ENCODE assay signal across 8 mouse cellular contexts in the genomic region with DNA sequence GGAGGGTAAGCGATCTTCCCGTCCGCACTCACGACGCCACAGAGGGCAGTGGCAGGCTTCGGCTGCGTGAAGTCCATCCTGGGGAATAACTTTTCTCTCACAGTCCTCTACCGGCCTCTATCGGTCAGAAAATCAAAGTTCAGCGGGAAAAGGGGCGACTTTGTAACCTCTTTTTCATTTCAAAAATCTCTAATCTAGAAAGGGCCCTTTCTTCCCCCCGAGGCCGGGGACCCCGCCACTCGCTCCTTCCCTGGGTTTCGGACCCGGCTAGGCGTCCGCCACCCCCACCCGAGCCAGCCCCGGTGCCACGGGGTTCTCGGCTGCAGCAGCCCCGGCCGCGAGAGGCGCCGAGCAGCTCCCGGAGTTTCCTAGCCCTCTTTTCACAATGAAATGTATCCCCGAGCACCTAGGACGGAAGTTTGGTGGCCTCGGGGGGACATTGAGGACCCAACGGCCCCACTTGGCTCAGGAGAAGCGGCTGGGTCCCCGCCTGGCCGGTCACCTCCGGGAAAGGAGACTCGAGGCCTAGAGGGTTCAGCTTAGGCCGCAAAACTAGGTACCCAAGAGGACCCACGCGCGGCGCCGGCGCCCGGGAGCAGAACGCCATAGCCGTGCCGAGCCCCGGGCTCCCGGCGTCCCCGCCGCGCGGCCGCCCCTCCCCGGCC. TPM values are rescaled to one million over a fixed set of nuclear protein-coding genes. Genes with fewer than 3 reads are reported as not detected.
A peak's percentile ranks its signal among the peaks of the same experiment; 100 is the strongest.
DNase-seq lines count a peak whose midpoint lies in the region; ATAC-seq and TF ChIP-seq lines count a peak whose summit lies in the region.

No protein-coding gene starts in this region.

- H3K4me1 ChIP-seq in forebrain, embryonic 10.5 days: peaks cover 29% of the 10 kb centered on the region
- peaks cover 25% of the 10 kb centered on the region for H3K4me1 ChIP-seq in heart, embryonic 15.5 days (replicated peaks)
- peaks cover 16 to 23% of the 10 kb centered on the region in 2 experiments for H3K4me1 ChIP-seq in liver, embryonic 14.5 days (replicated peaks; ENCODE audit: control insufficient read depth in 2 of 2, insufficient read depth in 2 of 2, low read length in 1 of 2)
- peaks cover 15% of the 10 kb centered on the region; the same call in 1 of the 2 replicates for H3K4me1 ChIP-seq in stomach, embryonic 15.5 days

- peak overlapping the region; percentile 74 for H3K4me2 ChIP-seq in heart, embryonic 15.5 days
- H3K4me2 ChIP-seq in liver, embryonic 14.5 days (ENCODE audit: low read depth): peak overlapping the region; percentile 91
- H3K4me2 ChIP-seq in stomach, embryonic 15.5 days: peak overlapping the region; percentile 65

- no peak for TF ChIP-seq EP300 in liver, embryonic 14.5 days (IDR thresholded peaks at IDR 0.05; ENCODE audit: low read depth)

- H3K27ac ChIP-seq in forebrain, embryonic 10.5 days: peak overlapping the region; percentile 99
- peak overlapping the region; percentile 96 for H3K27ac ChIP-seq in heart, embryonic 15.5 days
- peak overlapping the region; percentile 71 for H3K27ac ChIP-seq in liver, embryonic 14.5 days
- H3K27ac ChIP-seq in stomach, embryonic 15.5 days: peak overlapping the region; percentile 96

- peak; percentile 55 for ATAC-seq in CD4-positive, CD25-positive, alpha-beta regulatory T cell, adult 4 months
- peak; percentile 11; the same call in 1 of the 2 replicates for ATAC-seq in heart, embryonic 15.5 days (replicated peaks; ENCODE audit: insufficient number of reproducible peaks, insufficient read depth, low FRiP score, low read depth)
- peak; percentile 21; the same call in 1 of the 2 replicates for ATAC-seq in liver, embryonic 14.5 days (ENCODE audit: insufficient read depth)
- peak; percentile 29; the same call in 1 of the 2 replicates for ATAC-seq in stomach, embryonic 15.5 days (ENCODE audit: insufficient read depth, low FRiP score, low read depth)

- peak; percentile 89 for TF ChIP-seq CTCF in liver, embryonic 14.5 days (IDR thresholded peaks at IDR 0.05; ENCODE audit: low read depth)

- no peaks in the 10 kb centered on the region for H3K9me3 ChIP-seq in forebrain, embryonic 10.5 days
- H3K9me3 ChIP-seq in heart, embryonic 15.5 days (replicated peaks): no peaks in the 10 kb centered on the region
- H3K9me3 ChIP-seq in liver, embryonic 14.5 days (ENCODE audit: control insufficient read depth, low read length): no peaks in the 10 kb centered on the region
- no peaks in the 10 kb centered on the region for H3K9me3 ChIP-seq in stomach, embryonic 15.5 days

- DNase-seq in c-Kit-negative CD71-positive TER-119-positive erythroid progenitor cells, embryonic 14.5 days (ENCODE audit: low read depth, low spot score): peak; percentile 78
- peak; percentile 75 for DNase-seq in forebrain, embryonic 10.5 days (ENCODE audit: extremely low spot score, low spot score)
- DNase-seq in kidney, postnatal 14 days: peak; percentile 85
- peak; percentile 71 to 80 (median 77) for DNase-seq in liver, embryonic 14.5 days (ENCODE audit: low read depth in 3 of 3, low spot score in 3 of 3)
- DNase-seq in neural tube, embryonic 10.5 days (ENCODE audit: extremely low spot score, low spot score): peak; percentile 75

- H3K27me3 ChIP-seq in forebrain, embryonic 10.5 days (ENCODE audit: poor library complexity, severe bottlenecking): no peaks in the 10 kb centered on the region
- H3K27me3 ChIP-seq in heart, embryonic 15.5 days: no peaks in the 10 kb centered on the region
- no peaks in the 10 kb centered on the region for H3K27me3 ChIP-seq in liver, embryonic 14.5 days (ENCODE audit: control insufficient read depth, insufficient read depth, low read length)
- H3K27me3 ChIP-seq in stomach, embryonic 15.5 days (replicated peaks): no peaks in the 10 kb centered on the region

- peak overlapping the region; percentile 96 for H3K9ac ChIP-seq in heart, embryonic 15.5 days
- peak overlapping the region; percentile 98 for H3K9ac ChIP-seq in liver, embryonic 14.5 days (replicated peaks)
- H3K9ac ChIP-seq in stomach, embryonic 15.5 days: peak overlapping the region; percentile 94

- peak overlapping the region; percentile 99 for H3K4me3 ChIP-seq in forebrain, embryonic 10.5 days
- peak overlapping the region; percentile 94 for H3K4me3 ChIP-seq in heart, embryonic 15.5 days
- peak overlapping the region; percentile 81 to 87 for H3K4me3 ChIP-seq in liver, embryonic 14.5 days (ENCODE audit: insufficient read depth in 1 of 2, low read depth in 2 of 2, low read length in 2 of 2)
- H3K4me3 ChIP-seq in stomach, embryonic 15.5 days (replicated peaks): peak overlapping the region; percentile 95

- under 1% methylated on average over 57 of the region's 58 CpGs for whole genome bisulfite sequencing in forebrain, embryonic 10.5 days
- under 1% methylated on average over 57 of the region's 58 CpGs for WGBS in heart, embryonic 15.5 days
- under 1% methylated on average over 58 of the region's 58 CpGs for WGBS in liver, embryonic 14.5 days (ENCODE audit: insufficient replicate concordance)
- WGBS in stomach, embryonic 15.5 days: under 1% methylated on average over 57 of the region's 58 CpGs

- H3K36me3 ChIP-seq in forebrain, embryonic 10.5 days (replicated peaks): peaks cover 40% of the 10 kb centered on the region
- peaks cover 6% of the 10 kb centered on the region; the same call in 1 of the 2 replicates for H3K36me3 ChIP-seq in heart, embryonic 15.5 days
- H3K36me3 ChIP-seq in liver, embryonic 14.5 days (replicated peaks; ENCODE audit: control insufficient read depth, insufficient read depth, low read depth): peaks cover 17% of the 10 kb centered on the region
- H3K36me3 ChIP-seq in stomach, embryonic 15.5 days: peaks cover 14% of the 10 kb centered on the region; the same call in 1 of the 2 replicates

RNA-seq across cellular contexts. Expression of gene Pds5a, which starts 1.1 kb away (rescaled TPM):
- 100 to 1,000 TPM in 1 of 2 experiments, 10 to 100 TPM in 1; 85.0 to 102 TPM for polyA plus RNA-seq in CD4-positive, CD25-positive, alpha-beta regulatory T cell, adult 4 months (2017; shearing (Covaris generic))
- polyA plus RNA-seq in forebrain, embryonic 10.5 days (2016; fragmentation: Nextera tagmentation; extraction: Ambion mirVana): 106 and 108 TPM in 2 replicates
- polyA plus RNA-seq in heart, embryonic 15.5 days (2015; fragmentation: Nextera tagmentation; extraction: Ambion mirVana): 30.5 and 36.8 TPM in 2 replicates
- 24.4 and 31.4 TPM in 2 replicates for polyA plus RNA-seq in liver, embryonic 14.5 days (2012; rRNA removed)
- 24.9 and 27.3 TPM in 2 replicates for polyA plus RNA-seq in liver, embryonic 14.5 days (2014; fragmentation: Nextera tagmentation; extraction: Ambion mirVana)
- 57.1 and 62.3 TPM in 2 replicates for polyA plus RNA-seq in stomach, embryonic 15.5 days (2015; fragmentation: Nextera tagmentation; extraction: Ambion mirVana)

Comparison
In these comparisons a context has a peak if more than half of its experiments do, and no peak if none do; other contexts are left out.
1. Peak in every context shown above with its lines: DNase-seq, ATAC-seq, H3K4me3 ChIP-seq and H3K27ac ChIP-seq.